Mouse (Mus musculus) kidney, adult 18-20 months (tissue): ENCODE measurements around the gene Ino80e.

ENCODE experiments used
- DNase-seq: peaks from one replicate; pipeline ENCODE4 v3.0.0; 2021

Ino80e gene

DNA sequence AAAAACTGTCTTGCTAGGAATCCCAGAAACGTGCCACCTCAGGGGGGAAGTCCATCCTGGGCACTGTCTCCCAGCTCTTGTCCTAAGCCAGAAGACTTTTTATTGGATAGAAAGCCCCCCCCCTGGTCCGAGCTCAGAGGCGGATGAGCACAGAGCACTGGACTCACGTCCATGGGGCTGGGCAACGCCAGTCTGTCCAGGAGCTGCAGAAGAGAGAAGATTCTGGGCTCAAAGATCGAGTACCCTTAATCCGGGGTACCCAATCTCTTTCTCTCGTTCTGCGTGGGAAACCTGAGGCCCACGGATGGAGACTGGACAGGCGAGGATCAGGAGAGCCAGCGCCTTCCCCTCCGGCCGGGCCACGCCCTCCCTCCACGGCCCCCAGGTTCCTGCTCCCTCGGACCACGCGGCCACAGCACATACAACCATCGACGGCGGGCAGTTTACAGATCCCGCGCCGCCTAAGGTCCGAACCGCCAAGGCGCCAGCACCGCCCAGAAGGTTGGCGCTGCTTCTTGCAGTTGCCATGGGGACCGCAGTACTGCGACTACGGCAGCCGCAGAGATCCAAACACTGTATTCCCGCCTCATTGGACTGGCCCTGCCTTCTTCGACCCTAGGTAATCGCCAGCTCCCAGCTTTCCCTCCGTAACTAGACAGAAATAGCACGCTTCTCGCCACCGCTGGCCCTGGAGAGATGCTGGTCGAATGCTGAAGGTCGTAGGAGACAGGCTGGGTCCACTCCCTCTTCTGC is 53.3 kb downstream of the Ino80e start:
- peak; percentile 92 for DNase-seq

- no peak for DNase-seq
Measured at GRCm38 (mm10) chr7:126807405-126807804, 54.8 kb downstream of the Ino80e start.

- peak; percentile 60 for DNase-seq
Measured at GRCm38 (mm10) chr7:126806956-126807355, 55.2 kb downstream of the Ino80e start.

GRCm38 (mm10) chr7:126803751-126804150 is 58.4 kb downstream of the Ino80e start:
- no peak for DNase-seq

DNA sequence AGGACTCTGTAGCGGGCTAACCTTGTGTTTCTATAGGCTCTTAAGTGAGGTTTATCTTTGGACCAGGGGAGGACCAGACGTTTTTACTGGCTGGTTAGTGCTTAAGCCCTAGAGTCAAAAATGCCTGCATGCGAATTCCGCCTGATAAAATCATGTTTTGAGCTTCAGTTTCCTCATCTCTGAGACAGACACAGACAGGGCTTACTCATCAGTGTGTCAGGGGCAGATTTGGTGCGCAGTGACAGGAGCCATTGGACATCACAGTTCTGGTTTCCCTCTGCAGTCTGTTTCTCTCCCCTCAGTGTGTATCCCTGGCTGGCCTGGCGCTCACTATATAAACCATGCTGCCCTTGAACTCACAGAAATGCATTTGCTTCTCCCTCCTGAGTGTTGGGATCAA is 59.0 kb downstream of the Ino80e start:
- DNase-seq, result no peak

GRCm38 (mm10) chr7:126802134-126802889 is 59.9 kb downstream of the Ino80e start:
- no peak for DNase-seq

DNA sequence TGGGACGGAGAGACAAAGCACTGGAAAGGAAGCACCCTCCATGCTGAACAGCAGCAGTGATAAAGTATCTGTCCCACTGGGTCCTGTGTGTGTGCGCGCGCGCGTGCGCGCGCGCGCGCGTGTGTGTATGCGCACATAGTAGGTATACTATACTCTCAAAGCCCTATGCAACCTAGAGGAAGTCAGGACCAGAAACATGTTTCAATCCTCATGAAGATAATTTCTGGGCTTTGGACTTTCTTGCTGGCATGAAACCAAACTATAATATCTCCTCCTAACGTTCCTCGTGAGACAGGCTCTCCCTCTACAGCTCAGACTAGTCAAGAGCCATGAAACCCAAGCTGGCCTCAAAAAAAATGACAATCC is 61.1 kb downstream of the Ino80e start:
- no peak for DNase-seq
